Mouse (Mus musculus) cerebellum, postnatal 36 days (tissue): Measurements from ENCODE around the gene Mak.
"Not testable (repeated sequence)": the region's sequence is repeated elsewhere in the genome, so short reads cannot be mapped to it uniquely, and the experiment has no call there.

Experiments used
- DNase-seq, 2 experiments: peaks; one replicate each; pipeline ENCODE4 v3.0.0; 2021 to 2022; ENCODE audit warnings: mixed read lengths in 2 of 2

Mak gene

GRCm38 (mm10) chr13:41071617-41072016 lies 7.9 kb downstream of the Mak start:
- DNase-seq: no peak

GRCm38 (mm10) chr13:41067618-41068017 lies 11.9 kb downstream of the Mak start:
- no peak for DNase-seq

GRCm38 (mm10) chr13:41051965-41052364 lies 27.5 kb downstream of the Mak start:
- DNase-seq: no peak

DNA sequence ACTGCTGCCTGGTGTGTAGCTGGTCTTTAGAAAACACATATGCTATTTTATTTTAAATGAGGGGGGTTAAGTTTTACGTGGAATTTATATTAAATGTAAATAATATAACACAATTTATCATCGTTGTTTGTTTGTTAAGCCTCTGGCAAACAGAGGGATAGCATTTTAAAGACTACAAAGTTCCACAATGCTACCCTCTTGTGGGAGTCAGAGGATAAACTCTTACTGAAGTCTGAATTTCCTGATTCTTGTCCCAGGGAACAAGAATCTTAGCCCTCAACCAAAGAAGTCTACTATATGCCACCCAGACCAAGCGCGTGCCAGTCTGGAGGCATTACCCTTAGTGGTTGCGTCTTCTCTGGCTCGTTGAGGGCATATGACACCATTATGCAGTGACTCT lies 32.2 kb downstream of the Mak start:
- DNase-seq: no peak

- DNase-seq: no peak
Measured at GRCm38 (mm10) chr13:41045901-41046300, 33.6 kb downstream of the Mak start.

DNA sequence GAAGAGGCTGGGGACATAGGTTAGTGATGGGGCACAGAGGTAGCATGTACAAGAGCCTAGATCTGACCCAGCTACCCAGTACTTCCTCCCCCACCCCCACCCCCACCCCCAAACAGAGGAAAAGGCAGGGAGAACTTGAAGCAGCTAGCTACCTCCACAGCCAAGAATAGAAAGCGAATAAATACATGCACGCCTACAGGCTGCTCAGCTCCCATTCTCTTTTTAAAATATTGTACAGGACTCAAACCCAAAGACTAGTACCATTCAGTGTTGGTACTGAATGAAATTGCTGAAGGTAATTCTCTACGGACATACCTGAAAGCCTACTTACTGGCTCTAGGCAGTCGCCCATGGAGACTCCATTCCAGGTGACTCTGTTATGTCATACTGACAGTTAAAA lies 37.0 kb downstream of the Mak start:
- DNase-seq: no peak

GRCm38 (mm10) chr13:41030098-41030497 lies 49.4 kb downstream of the Mak start:
- DNase-seq: no peak

DNA sequence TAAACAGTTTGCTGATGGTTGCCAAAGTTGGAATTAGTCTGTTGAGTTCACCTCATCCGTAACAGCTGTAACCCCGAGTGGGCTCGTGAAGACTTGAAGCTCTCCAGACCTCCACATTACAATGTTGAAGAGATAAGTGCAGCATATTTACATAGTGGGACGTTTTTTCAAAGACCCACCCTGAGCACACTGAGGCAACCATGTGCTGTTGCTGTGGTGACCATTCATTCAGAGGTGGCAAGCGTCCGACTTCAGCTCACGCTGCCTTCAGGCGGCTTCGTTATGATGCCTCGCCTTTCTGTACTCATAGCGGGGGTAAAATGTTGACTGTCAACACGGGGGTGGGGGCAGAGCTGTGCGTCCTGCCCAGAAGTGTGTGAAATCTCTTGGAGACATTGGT lies 57.4 kb downstream of the Mak start:
- DNase-seq: no peak

GRCm38 (mm10) chr13:41021607-41022006 lies 57.9 kb downstream of the Mak start:
- DNase-seq: no peak

DNA sequence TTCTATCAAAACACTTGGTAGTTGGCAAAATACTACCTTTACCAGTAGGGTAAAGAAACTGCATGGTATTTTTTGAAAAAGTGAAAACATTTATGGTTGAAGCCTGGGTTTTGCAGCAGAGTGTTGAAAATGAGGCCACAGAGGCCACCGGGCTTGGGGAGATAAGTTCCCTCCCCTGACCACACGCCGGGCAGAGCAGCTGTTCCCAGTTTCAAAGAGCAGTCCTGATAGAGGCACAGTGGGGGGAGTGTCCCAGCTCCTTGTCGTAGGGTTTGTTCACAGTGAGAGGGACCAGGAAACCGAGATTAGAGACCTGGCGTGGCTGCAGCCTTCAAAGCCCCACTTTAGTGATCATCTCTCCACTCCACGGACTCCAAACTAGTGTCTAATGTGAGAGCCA lies 59.0 kb downstream of the Mak start:
- no peak for DNase-seq

GRCm38 (mm10) chr13:41018756-41019591 lies 60.5 kb downstream of the Mak start:
- DNase-seq: no peak

- DNase-seq: no peak
Measured at GRCm38 (mm10) chr13:41018236-41018635, 61.3 kb downstream of the Mak start.

GRCm38 (mm10) chr13:41017832-41018231 lies 61.7 kb downstream of the Mak start:
- DNase-seq: no peak

DNA sequence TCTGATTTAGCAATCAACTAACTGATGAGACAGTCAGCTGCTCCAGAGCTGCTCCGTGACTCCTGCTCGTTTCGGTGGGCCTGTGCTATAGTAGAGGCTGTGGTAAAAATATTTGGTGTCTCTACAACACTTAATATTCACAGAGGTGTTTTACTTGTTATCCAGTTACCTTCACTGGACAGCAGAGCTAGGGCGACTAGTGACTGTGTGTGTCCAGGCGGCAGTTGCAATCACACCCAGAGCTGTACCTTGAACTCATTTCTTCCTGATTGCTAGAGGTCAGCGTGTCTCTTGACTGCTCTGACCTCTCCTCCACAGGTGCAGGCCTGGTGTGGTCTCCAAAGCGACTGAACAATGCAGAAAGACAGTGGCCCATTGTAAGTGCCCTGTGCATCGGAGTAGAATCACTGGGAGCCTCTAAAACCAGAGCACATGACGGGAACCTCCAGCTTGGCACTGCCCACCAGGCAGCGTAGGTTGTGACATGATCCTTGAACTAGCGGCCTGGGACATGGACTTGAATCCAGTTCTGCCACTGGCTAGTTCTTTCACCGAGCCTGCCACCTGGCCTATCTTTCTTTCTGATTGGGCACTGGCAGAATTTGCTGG lies 62.6 kb downstream of the Mak start:
- no peak for DNase-seq

GRCm38 (mm10) chr13:41015829-41016634 lies 63.5 kb downstream of the Mak start, which contains the start of gene Tmem14c:
TSS of gene Tmem14c (plus strand) at chr13:41016292.
- peak; percentile 91 to 94 for DNase-seq

- DNase-seq: no peak
Measured at GRCm38 (mm10) chr13:41008946-41009345, 70.6 kb downstream of the Mak start.

GRCm38 (mm10) chr13:41008271-41008670 lies 71.2 kb downstream of the Mak start:
- DNase-seq: no peak

GRCm38 (mm10) chr13:41006244-41006643 lies 73.3 kb downstream of the Mak start:
- DNase-seq: no peak

DNA sequence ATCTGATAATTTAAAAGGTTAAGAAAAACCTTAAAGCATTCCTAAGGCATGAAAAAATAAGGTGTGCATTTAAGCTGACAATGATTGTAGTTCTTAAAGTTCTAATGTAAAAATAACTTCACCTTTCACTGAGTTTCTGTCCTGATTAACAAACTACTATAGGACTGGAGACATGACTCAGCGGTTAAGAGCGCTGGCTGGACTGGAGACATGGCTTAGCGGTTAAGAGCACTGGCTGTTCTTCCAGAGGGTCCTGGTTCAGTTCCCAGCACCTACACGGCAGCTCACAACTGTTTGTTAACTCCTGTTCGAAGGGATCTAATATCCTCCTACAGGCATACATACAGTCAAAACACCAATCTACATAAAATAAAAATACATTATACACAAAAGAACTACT lies 77.5 kb downstream of the Mak start:
- no peak for DNase-seq

GRCm38 (mm10) chr13:41000926-41001639 lies 78.4 kb downstream of the Mak start, which contains the start of gene Pak1ip1:
TSS of gene Pak1ip1 (plus strand) at chr13:41001023.
- peak; percentile 91 to 94 for DNase-seq

- DNase-seq: peak; percentile 21 to 40
Measured at GRCm38 (mm10) chr13:41000140-41000925, 79.2 kb downstream of the Mak start.

DNA sequence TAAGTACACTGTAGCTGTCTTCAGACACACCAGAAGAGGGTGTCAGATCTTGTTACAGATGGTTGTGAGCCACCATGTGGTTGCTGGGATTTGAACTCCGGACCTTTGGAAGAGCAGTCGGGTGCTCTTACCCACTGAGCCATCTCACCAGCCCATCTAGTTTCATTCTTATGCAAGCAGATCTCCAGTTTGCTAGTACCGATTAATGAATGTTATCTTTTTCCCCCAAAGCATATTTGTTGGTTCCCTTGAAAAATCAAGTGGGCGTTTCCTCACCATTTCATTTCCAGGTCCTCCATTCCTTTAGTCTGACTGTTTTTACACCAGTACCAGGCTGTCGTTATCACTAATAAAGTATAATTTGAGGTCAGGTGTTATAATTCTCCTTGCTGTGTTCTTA lies 81.0 kb downstream of the Mak start:
- not testable (repeated sequence) for DNase-seq
